Mouse (Mus musculus) layer of hippocampus, adult 2 months (tissue): ENCODE measurements around the gene Serf2. TPM values are rescaled to one million over a fixed set of nuclear protein-coding genes. Genes with fewer than 3 reads are reported as not detected.

Experiments
- DNase-seq, 2 experiments: peaks; one replicate each; pipeline ENCODE4 v3.0.0; 2022; ENCODE audit warnings: low spot score in 2 of 2
- H3K27ac ChIP-seq: fragments of 200-600 bp; 2 replicates; pipeline ENCODE4 v1.8.1; 2022
- H3K4me3 ChIP-seq: fragments of 200-600 bp; 2 replicates; pipeline ENCODE4 v1.8.1; 2022; ENCODE audit warnings: mild to moderate bottlenecking
- CTCF ChIP-seq: fragments of 200-600 bp; conservative IDR thresholded peaks from 2 replicates; pipeline ENCODE4 v1.8.1; 2022; ENCODE audit warnings: antibody characterized with exemption, mild to moderate bottlenecking, moderate library complexity
- long read RNA-seq, 2 experiments: library from polyadenylated mRNA; stranded (forward); transcript quantifications; one replicate each; pipeline ENCODE4 v2.0.0; 2021; ENCODE audit warnings: borderline mapping rate in 2 of 2
- total RNA-seq, 2 experiments: library from RNA; stranded (reverse); gene quantifications; 2 replicates each; pipeline ENCODE4 v1.2.3; 2021

Serf2 gene
- total RNA-seq: 100 to 1,000 TPM; 146 to 155 TPM
- long read RNA-seq, experiment 1, transcript Serf2-204 (3 exons, 3,056 nt): major isoform, 210 of 235 reads
- long read RNA-seq, experiment 1, transcript Serf2-201 (3 exons, 525 nt): minor isoform, 9 of 235 reads
- long read RNA-seq, experiment 1, partial matches to known transcripts: 3 of 235 reads
- long read RNA-seq, experiment 1, other reads (novel, unspliced or antisense): 7 of 235 reads
- long read RNA-seq, experiment 2, transcript Serf2-201 (3 exons, 525 nt): minor isoform, 9 of 271 reads
- long read RNA-seq, experiment 2, transcript Serf2-204 (3 exons, 3,056 nt): major isoform, 238 of 271 reads
- long read RNA-seq, experiment 2, transcript Serf2-202 (3 exons, 876 nt): minor isoform, 9 of 271 reads
- long read RNA-seq, experiment 2, partial matches to known transcripts: 1 of 271 reads
- long read RNA-seq, experiment 2, other reads (novel, unspliced or antisense): 11 of 271 reads

GRCm38 (mm10) chr2:121448739-121449535 lies at the start of gene Serf2:
Gene Serf2 (plus strand): TSS chr2:121449195.
- TF ChIP-seq CTCF: no peak
- DNase-seq: peak; percentile 98 to 99
- peak within 1 kb of the TSS; percentile 100 for H3K4me3 ChIP-seq
- peak within 1 kb of the TSS; percentile 95 for H3K27ac ChIP-seq

- Histone ChIP-seq H3K27ac (no peak overlapping the region), H3K4me3 (no peak overlapping the region)
- no peak for TF ChIP-seq CTCF
- no peak for DNase-seq
These were observed 45.7 kb upstream of the Serf2 start for GRCm38 (mm10) chr2:121403296-121403695.

DNA sequence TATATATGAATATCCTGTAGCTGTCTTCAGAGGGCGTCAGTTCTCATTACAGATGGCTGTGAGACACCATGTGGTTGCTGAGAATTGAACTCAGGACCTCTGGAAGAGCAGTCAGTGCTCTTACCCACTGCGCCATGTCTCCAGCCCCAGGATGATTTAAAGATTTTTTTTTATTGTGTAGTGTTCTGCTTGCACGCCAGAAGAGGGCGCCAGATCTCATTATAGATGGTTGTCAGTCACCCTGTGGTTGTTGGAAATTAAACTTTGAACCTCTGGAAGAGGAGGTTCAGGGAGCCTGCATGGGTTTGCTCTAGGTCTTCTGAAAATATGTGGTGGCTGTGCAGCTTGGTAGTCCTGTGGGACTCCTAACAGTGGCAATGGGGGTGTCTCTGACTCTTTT lies 40.8 kb upstream of the Serf2 start:
- Histone ChIP-seq H3K27ac (no peak overlapping the region), H3K4me3 (no peak overlapping the region)
- TF ChIP-seq CTCF: peak; percentile 77
- DNase-seq: no peak

DNA sequence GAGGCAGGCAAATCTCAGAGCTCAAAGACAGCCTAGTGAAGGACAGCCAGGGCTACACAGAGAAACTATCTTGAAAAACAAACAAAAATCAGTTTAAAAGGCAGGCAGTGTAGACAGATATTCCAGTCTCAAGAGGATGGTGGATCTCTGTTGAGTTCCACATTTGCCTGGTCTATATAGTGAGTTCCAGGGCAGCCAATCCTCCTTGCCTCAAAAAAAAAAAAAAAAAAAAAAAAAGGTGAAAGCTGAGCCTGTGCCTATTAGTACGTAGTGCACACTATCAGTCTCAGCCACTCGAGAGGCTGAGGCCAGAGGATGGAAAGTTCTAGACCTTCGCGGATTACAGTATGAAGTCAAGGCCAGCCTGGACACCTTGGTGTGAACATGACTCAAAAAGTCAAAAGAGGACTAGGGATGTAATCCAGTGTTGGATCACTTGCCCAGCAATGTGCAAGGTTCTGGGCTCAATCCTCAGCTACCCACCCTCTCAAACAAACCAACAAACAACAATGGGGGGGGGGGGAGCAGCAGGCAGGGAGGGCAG lies 36.1 kb upstream of the Serf2 start:
- peak overlapping the region; percentile 98 for H3K27ac ChIP-seq
- H3K4me3 ChIP-seq: peak overlapping the region; percentile 100
- no peak for TF ChIP-seq CTCF
- DNase-seq: peak in 1 of 2 experiments; percentile 11

- Histone ChIP-seq H3K4me3 (peak within 1 kb of the TSS; percentile 100), H3K27ac (peak within 1 kb of the TSS; percentile 98)
- DNase-seq: peak; percentile 95 to 96
- TF ChIP-seq CTCF: peak; percentile 56
These were observed 35.5 kb upstream of the Serf2 start, which contains the start of the genes Pdia3 and Catsper2 for GRCm38 (mm10) chr2:121413387-121414042. Gene Pdia3 (plus strand): TSS chr2:121413775. Gene Catsper2 (minus strand): TSS chr2:121413792.

DNA sequence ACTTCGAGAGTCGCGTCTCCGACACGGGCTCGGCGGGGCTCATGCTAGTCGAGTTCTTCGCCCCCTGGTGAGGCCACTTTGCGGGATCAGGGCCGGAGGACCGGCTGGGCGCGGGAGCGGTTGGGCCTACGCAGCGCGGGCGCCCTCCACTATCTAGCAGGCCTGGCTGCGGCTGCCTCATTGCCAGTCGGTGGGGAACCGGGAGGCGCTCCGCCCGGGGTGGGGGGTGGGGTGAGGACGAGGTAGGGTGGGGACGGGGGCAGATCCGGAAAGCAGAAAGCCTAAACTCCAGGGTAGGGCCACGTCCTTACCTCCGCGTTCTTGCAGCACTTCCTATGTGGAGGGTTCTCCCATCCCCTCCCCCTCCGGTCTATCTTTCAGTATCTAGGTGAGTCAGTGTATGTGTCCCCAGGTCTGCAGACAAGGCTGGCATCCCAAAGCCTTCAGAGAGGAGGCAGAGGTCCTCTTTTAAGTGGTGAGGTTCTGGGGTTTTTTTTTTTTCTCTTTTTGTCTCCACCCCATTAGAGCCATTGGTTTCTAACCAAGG lies 34.8 kb upstream of the Serf2 start:
- peak overlapping the region; percentile 98 for H3K27ac ChIP-seq
- DNase-seq: peak in 1 of 2 experiments; percentile 21
- no peak for TF ChIP-seq CTCF
- peak overlapping the region; percentile 100 for H3K4me3 ChIP-seq

DNA sequence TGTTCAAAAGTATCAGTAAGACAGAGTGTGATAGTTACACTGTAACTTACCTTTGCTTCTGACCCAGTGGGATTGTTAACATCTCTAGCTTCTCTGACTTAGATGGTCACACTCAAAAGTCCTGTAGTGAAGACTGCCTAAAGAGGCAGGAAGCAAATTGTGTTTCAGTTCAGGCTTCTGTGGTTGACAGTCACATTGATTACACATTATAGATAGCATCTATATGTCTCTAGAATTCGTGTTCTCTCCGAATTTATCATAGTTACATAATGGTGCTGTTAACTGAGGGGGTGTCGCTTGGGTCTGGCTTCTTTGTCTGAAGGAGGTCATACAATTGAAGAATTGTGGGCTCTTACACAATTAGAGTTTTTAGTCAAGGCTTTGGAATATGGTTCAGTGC lies 33.9 kb upstream of the Serf2 start:
- no peak for DNase-seq
- H3K4me3 ChIP-seq: peak overlapping the region; percentile 100
- peak overlapping the region; percentile 15; the same call in 1 of the 2 replicates for H3K27ac ChIP-seq
- TF ChIP-seq CTCF: no peak

GRCm38 (mm10) chr2:121415591-121415990 lies 33.4 kb upstream of the Serf2 start:
- no peak for TF ChIP-seq CTCF
- Histone ChIP-seq H3K4me3 (peak overlapping the region; percentile 100), H3K27ac (peak overlapping the region; percentile 15; the same call in 1 of the 2 replicates)
- DNase-seq: no peak

DNA sequence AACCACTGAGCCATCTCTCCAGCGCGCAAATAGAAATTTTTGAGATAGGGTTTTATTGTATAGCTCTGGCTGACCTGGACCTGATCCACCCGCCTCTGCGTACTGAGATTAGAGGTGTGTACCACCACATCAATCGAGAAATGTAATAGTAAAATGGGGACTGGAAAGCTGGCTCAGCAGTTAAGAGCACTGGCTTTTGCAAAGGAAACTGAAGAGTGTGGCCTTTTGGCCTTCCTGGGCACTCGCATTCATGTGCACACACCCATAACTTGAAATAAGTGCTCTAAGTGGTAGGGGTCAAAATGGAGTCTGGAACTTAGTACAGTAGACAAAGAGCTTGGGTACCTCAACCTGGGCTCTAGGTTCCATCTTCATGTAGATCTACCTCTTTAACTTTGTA lies 32.6 kb upstream of the Serf2 start:
- H3K4me3 ChIP-seq: no peak overlapping the region; the same call in 1 of the 2 replicates

GRCm38 (mm10) chr2:121418476-121418875 lies 30.5 kb upstream of the Serf2 start:
- no peak for TF ChIP-seq CTCF
- Histone ChIP-seq H3K4me3 (no peak overlapping the region), H3K27ac (no peak overlapping the region)
- DNase-seq: no peak

More for the DNA sequence above, 32.6 kb upstream of the Serf2 start:
- TF ChIP-seq CTCF: no peak
- no peak for DNase-seq
- no peak overlapping the region for H3K27ac ChIP-seq

DNA sequence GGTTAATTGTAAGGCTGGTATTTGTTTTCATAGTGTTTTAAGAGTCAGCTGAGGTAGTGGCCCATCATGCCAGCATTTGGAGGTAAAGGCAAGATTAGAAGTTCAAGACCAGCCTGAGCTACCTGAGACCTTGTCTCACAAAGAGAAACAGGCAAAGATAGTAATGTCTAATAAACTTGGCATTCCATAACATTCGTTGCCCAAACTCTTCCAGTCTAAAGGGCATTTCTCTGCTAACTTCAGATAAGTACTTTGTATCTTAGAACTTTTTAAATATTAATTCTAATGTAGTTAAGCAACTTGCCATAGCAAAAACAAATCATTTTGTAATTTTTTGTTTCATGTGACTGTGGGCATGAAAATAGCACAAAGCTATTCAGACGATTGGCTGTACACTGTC lies 25.8 kb upstream of the Serf2 start:
- no peak for TF ChIP-seq CTCF
- Histone ChIP-seq H3K4me3 (no peak overlapping the region), H3K27ac (no peak overlapping the region)
- no peak for DNase-seq

- no peak overlapping the region for H3K4me3 ChIP-seq
- no peak overlapping the region for H3K27ac ChIP-seq
- TF ChIP-seq CTCF: no peak
- no peak for DNase-seq
These were observed 23.1 kb upstream of the Serf2 start for GRCm38 (mm10) chr2:121425890-121426289.
